Mouse (Mus musculus) C2C12 (cell line): ENCODE measurements around the gene Miga2.

ENCODE experiments used
- CEBPB ChIP-seq: IDR thresholded peaks from one replicate; pipeline ENCODE4 v1.6.1; 2011; ENCODE audit warnings: low read depth, mild to moderate bottlenecking, control low read depth, moderate library complexity
- CTCF ChIP-seq: IDR thresholded peaks from one replicate; pipeline ENCODE4 v1.5.1; 2011; ENCODE audit not compliant: control insufficient read depth, insufficient read depth, insufficient read length
- MAX ChIP-seq: IDR thresholded peaks from one replicate; pipeline ENCODE4 v1.6.1; 2011; ENCODE audit warnings: mild to moderate bottlenecking, control low read depth
- MYOD1 ChIP-seq: IDR thresholded peaks from one replicate; pipeline ENCODE4 v1.6.1; 2011; ENCODE audit warnings: low read depth; ENCODE audit not compliant: control insufficient read depth, insufficient read length
- MYOG ChIP-seq: IDR thresholded peaks from one replicate; pipeline ENCODE4 v1.6.1; 2011; ENCODE audit not compliant: control insufficient read depth, insufficient read length; ENCODE audit errors: extremely low read depth
- USF1 ChIP-seq: IDR thresholded peaks from one replicate; pipeline ENCODE4 v1.6.1; 2011; ENCODE audit warnings: low read depth, mild to moderate bottlenecking, control low read depth, moderate library complexity

DNA sequence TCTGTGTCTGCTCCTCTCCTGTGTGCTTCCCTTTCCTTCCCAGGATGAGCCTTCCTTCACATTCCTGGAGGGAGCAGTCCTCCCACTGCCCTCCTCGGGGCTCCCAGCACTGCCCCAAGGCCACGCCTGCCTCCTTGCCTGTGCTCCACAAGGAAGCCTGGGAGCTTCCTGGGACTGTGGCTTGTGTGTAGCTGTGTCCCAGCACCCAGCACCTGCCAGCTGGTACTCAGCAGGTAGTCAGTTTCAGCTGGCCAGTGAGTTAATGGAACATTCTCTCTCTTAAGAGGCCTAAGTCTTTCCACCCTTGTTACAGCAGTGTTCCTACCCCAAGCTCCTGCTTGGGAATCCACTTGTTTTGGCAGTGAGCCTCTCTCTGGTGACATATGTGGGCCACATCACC is 38.8 kb downstream of the Miga2 start:
- TF ChIP-seq CTCF (no peak), CEBPB (no peak), MYOD1 (no peak), USF1 (no peak), MAX (no peak), MYOG (no peak)
